Mouse (Mus musculus): ENCODE data around the gene Hnrnph1.
A peak's percentile ranks its signal among the peaks of the same experiment; 100 is the strongest.

Gene Hnrnph1

DNA sequence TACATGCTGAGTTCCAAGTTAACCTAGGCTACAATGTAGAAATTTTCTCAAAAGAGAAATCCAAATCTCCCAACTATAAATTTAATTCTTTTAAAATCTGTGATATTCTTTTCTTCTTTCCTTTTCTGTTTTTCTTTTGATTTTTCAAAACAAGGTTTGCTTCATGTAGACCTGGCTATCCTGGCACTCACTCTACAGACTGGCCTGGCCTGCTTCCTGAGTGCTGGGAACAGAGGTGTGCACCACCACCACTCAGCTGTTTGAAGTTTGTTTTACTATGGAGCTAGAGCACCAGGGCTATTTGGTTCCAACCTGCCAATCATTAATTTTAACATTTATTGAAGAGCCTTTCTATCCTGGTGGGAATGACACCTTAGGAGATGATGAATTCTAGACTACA lies 3.7 kb upstream of the Hnrnph1 start:
- no peak for DNase-seq (ENCODE audit: low spot score)

DNA sequence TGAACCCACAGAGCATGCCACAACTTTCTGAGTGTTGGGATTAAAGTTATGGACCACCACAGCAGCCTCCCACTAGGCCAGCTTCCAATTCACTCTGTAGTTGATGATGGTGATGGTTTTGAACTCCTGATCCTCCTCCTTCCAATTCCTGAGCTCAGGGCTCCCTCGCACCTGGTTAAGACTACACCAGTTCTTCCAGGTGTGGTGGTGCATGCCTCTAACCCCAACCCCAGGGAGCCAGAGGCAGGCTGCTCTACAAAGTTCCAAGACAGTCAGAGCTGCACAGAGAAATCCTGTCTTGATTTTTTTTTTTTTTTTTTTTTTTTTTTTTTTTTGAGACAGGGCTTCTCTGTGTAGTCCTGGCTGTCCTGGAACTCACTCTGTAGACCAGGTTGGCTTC lies 3.2 kb upstream of the Hnrnph1 start:
- DNase-seq (ENCODE audit: low spot score): no peak

DNA sequence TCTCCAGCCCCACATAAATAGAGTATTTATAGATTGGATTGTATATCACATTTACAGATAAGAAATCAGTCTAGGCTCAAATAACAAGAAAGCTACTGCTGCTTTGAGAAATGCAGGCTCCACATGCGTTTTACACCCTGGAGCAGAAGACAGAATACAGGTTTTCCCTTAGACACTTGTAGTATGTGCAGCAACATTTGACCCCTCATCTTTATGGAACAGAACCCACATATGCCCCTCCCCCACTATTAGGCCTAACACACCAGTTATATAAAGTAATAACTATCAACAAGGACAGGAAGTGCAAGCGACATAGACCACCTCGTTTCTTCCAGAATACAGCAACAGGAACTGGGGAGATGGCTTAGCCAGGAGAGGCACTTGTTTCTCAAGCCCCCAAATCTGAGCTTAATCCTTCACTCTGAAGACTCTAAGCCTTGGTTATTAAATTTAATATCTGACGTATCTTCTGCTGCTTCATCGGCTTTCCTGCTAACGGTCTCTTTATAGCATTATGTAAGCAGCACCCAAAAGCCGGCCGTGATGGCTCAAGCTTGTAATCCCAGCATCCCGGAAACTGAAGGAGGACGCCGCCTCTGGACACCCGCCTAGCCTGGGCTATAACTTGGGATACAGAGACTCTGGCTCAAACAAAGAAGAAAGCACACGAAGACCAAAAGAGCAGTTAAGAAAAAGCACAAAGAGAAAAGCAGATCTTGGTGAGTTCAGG lies 2.3 kb upstream of the Hnrnph1 start:
- no peak for DNase-seq (ENCODE audit: low spot score)

DNA sequence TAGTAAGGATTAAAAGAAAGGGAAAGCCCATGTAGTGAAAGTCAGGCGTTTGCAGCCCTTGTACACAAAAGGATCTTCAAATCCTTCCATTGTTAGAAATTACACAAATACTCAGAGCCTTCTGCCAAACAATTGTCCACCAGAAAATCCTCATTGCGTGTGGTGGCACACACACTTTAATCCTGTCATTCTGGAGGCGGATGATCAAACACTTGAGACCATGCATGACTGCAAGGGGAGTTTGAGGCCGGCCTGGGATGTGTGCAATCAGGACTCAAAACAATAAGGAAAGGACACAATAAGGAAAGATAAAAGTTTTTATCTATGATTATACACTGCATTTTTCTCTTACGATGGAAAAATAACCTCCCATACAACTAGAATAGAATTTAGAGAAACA lies 1.4 kb upstream of the Hnrnph1 start:
- no peak for DNase-seq (ENCODE audit: low spot score)

DNA sequence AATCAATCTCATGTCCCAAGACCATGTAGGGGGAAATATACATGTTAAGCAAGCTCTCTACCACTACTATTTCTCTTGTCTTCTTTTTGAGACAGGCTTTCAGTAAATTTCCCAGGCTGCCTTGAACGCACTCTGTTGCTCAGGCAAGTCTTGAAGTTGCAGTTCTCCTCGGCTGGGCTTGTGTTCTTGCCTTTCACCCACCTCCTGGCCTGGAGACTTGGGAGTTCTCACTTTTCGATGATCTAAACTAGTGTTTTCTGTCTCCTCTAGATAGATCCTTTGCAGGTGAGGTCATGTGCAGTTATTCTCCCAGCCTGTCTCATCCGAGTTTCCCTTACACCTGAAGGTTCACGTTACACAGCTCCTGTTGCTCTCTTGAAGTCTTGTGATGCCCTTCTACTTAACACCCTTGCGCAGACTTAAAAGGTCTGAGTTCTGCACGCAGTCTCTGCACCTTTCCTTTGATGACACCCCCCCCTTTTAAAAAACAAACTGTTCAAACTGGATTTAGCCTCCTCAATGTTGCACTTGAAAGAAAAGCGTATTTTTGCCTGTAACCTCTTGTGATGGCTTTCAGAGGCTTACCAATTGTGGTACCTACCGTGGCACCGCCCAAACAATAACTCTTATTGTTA lies 517 bp upstream of the Hnrnph1 start:
- no peak for DNase-seq (ENCODE audit: low spot score)

DNA sequence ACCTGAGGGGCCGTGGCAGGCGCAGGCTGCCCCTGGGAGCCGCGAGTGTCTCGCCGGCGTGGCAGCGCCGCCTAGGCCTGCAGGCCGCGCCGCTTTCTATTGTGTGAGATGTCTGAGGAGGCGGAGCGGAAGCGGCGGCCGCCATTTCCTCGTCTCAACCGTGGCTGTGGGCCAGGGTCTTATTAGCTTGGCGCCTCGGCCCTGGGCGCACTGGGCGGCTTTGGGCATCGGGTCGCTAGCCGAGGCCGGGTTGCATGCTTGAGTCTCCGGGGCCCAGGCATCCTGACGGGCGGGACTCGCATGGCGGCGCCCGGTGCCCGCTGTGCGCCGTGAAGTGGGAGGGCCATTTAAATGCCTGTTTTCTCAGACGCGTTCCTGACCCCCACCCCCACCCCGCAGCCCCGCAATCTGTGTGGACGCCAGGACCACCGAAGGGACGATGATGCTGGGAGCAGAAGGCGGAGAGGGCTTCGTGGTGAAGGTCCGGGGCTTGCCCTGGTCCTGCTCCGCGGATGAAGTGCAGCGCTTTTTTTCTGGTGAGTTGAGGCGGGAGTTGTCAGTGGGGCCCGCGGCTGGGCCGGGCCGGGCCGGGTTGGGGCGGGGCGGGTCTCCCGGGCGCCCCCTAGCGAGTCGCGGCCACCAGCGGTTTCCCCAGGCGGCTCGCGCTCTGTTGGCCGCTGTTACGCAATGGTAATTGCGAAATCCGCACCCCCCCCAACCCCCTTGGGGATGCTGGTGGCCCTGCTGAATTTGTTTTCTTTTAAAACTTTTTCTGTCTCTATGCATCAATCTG lies 1.3 kb downstream of the Hnrnph1 start:
- peak; percentile 87 for DNase-seq (ENCODE audit: low spot score)

DNA sequence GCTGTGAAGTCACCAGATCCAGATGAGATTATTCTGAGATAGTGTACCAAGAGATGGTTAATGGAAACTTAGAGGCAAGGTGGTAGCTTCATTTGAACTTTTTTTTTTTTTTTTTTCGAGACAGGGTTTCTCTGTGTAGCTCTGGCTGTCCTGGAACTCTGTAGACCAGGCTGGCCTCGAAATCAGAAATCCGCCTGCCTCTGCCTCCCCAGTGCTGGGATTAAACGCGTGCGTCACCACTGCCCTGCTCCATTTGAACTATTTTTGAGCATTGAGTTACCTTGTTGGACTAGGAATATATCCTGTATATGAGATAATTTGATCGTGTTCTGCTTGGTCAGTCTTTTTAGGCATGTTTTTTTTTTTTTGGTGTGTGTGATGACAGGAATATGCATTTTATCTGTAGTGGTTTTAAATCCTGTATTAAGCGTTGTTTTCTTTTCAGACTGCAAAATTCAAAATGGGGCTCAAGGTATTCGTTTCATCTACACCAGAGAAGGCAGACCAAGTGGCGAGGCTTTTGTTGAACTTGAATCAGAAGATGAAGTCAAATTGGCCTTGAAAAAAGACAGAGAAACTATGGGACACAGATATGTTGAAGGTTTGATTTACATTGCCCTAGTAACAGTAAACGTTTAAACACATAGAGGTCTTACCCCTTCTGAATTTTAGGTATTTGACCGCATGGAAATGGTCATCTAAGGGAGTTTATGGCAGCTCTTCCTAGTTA lies 2.4 kb downstream of the Hnrnph1 start:
- no peak for DNase-seq (ENCODE audit: low spot score)

DNA sequence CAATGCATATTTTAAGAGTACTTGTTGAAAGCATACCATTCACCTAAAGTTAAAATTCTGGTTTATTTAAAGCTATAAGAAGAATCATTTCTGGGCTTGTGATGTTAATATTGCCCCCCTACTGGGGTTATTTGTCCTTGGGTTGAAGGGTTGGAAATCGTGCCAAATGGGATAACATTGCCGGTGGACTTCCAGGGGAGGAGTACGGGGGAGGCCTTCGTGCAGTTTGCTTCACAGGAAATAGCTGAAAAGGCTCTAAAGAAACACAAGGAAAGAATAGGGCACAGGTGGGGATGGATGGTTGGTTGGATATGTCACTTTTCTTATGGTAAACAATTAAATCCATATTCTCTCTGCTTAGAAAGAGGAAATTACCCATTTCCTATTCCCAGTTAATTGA lies 4.5 kb downstream of the Hnrnph1 start:
- no peak for DNase-seq (ENCODE audit: low spot score)

DNA sequence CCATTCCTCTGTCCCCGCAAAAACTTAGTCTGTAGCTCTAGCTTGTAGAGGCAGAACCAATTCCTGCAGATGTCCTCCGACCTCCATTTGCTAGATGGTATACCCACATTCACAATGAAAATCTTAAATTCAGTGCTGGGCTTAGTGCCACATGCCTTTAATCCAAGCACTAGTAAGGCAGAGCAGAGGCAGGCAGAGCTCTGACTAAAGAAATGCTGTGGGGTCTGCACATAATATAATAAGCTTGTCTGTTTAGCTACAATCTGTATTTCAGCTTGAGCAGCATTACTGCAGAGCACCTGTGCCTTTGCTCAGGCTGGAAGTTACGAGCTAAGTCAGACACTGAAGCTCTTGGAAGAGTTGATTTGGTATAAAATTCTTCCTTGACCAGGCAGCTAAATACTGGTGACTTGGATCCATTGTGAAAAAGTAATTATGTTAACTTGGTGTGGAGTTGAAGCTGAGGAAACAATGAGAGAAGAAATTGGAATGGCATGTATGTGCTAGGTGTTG lies 10.4 kb downstream of the Hnrnph1 start:
- DNase-seq (ENCODE audit: low spot score): no peak

DNA sequence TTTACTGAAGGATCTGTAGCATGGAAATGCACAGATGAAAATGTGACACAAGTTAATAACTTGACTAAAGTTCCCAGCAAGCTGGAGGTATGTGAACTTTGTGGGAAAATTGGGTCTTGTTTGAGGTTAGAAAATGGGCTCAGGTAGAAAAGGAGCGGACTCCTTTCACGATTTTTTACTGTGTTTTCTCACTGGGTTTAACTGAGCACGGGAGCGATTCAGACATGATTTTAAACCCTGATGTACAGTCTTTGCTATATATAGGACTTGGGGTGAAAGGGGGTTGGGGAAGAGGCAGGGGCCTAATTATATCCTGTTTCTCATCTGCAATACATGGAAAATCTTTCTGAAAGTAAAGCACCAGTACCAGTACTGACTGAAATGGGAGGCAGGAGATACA lies 10.9 kb downstream of the Hnrnph1 start:
- no peak for DNase-seq (ENCODE audit: low spot score)

DNA sequence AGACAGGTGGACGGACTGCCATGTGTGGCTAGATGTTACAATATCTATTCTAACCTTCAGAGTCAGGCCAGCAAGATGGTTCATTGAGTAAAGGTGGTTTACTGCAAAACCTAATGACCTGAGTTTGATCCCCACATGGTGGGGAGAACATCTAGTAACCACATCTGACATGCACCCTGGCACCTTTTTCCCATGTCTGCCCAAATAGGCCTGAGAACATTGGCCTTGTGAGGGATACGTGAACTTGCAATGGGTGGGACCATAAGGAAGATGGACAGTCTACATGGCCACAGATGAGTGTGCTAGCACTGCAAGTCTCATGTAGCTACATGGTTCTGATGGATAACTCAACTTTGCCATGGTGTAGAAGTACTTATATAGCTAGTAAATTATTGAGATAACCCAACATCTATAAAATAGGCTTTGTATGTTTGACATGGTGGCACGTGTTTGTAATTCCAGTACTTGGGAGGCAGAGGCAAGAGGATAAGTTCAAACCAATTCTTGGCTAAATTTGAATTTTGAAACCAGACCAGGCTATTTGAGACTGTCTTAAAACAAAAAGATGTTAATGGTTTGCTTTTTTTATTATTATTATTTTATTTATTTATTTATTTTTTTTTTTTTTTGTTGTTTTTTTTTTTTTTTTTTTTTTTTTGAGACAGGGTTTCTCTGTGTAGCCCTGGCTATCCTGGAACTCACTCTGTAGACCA lies 11.6 kb downstream of the Hnrnph1 start:
- no peak for DNase-seq (ENCODE audit: low spot score)

DNA sequence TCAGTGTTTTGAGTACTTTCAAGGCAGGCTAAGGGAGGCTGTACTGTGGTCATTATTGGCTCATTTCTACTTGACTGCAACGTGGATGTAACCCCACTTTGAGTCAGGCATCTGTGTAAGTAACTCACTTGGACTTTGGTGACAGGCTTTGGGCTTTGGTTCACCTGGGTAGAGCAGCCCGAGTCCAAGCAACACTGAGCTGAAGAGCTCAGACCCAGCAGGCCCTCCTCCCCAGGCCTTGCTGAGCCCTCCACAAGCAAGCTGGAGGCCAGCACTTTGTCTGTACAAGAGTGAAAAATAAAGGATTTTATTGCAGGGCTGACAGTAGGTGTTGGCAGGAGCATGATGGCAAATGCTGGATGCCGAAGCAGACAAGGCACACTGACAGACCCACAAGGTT lies 12.2 kb downstream of the Hnrnph1 start:
- DNase-seq (ENCODE audit: low spot score): no peak

DNA sequence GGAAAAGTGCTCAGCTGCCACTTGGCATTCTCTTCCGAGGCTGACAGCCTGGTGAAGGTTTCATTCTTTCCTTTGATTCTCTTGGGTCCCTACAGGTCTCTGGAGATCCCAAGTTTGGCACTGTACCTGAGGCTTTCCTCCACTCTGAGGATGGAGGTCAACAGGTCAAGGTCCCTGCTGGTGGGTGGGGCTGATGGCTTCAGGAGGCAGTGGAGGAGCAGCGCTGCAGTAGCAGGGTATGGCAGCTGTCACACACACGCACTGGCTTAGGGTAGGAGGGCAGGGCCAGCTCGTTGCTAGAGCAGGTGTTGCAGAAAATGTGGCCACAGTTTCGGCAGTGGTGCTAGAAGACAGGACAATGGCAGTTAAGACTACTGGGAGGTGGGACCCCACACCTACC lies 12.8 kb downstream of the Hnrnph1 start:
- no peak for DNase-seq (ENCODE audit: low spot score)

DNA sequence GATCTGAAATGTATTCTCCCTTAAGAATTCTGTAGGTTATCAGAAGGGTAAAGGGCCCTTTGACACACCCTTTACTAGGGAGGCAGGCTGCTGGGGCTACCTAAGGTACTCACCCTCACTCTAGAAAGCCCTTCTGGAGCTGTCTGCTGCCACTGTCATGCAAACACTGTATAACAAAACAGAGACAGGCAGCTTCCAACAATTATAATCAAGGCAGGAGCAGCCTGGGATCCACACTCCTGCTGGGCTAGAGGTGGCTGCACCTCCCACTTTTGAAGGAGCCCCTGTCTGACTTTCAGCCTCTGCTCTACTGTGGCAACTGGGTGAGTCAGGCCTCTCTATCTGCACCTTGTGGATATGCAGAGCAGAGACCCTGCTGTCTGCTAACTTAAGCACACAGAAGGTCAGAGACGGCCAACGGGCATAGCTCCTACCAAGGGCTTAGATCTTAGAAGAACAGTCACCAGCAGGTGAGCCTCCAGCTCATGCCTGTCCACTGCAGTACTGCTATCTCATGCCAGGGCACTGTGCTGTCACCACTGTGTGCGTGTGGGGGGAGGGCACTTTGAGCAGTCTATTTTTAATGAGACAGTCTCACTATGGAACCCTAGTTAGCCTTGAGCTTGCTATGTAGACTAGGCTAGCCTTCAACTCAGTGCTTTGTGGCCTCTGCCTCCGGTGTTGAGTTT lies 14.6 kb downstream of the Hnrnph1 start:
- DNase-seq (ENCODE audit: low spot score): no peak

DNA sequence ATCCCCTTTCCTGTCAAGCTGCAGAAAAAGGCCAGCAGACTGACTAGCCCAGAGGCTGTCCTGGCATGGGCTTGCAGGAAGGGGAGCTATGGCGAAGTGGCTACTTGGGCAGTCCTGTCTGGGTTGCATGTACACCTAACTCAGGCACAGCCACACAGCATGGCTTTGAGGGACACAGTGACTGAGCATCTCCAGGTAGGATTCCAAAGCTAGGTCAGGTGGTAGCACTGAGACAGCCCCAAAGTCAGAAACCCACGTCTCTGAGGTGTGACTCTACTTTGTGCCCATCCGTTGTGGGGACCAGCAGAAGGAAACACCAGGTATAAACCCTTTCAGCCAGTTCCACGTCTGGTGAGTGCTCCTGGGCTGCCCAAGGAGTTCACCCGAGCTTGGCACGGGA lies 16.5 kb downstream of the Hnrnph1 start:
- DNase-seq (ENCODE audit: low spot score): no peak

DNA sequence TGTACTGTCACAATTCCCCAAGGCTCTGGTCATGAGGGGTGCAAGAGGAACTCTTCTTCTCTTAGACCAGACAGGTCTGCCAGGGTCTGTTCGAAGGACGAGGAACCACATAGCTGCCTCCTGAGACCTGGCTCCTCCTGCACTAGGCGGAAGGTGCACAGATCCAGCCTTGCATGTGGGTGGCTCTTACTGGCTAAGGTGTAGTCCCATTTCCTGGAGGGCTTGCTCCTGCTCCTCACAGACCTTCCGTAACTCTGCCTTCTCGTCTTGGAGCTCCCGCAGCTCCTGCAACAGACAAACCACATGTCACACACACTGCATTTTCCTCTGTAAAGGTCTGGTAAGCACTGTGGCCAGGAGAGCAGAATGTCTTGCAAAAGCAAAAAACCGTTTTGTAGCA lies 17.9 kb downstream of the Hnrnph1 start:
- DNase-seq (ENCODE audit: low spot score): no peak

DNA sequence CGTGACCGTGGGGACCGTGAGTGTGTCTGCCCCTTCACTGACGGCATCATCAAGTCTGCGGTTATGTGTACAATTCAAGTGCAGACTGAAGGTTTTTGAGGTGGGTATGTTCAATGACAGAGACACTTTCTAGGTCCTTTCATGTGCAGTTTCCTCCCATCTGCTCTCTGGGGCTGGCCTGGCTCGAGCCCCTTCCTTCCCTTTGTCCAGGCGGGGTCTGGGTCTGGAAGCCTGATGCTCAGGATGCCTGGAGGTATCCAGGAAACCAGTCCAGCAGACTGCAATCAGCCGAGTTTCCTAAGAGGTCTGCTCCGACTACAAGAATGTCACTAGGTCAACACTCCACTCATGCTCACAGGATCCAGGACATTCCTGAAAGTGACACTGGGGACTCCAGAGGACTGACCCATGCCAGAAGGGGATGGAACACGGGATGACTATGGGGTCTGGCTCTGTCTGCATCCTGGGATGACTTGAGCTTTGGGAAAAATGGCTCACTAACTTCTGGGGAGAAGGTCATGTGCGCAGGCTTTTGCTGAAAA lies 20.0 kb downstream of the Hnrnph1 start:
- no peak for DNase-seq (ENCODE audit: low spot score)

DNA sequence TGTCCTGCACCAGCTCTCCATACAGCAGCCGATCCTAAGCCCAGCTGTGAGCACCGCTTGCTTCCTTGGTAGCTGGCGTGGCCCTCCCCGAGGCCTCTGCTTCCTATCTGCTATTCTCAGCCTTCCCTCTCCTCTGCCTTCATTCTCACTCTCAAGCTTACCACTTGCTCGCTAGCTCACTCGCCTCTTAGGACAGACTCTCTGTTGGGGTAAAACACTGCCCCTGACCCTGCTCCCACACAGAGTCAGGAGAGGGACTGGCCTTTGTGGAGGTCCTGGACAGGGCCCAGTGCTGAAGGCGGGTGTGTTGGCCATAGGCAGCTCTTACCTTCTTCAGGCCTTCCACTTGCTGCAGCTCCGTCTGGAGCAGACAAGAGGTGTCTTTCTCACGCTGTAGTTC lies 20.5 kb downstream of the Hnrnph1 start:
- no peak for DNase-seq (ENCODE audit: low spot score)

DNA sequence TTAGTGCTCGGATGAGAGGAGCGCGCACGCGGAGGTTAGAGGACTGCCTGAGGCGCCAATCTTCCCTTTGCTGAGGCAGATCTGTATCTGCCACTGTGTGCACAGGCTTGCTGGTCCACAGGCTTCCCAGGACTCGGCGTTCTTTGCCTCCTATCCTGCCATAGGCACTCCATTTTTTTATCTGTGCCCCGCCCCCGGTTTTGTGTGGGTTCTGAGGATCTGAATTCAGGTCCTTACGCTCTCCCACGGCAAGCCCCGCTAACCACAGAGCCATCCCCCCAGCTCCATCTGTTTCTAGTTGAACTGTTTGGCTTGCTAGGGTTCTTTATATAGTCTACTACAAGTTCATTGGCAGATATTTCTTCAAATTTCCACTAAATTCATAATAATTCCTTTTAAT lies 22.0 kb downstream of the Hnrnph1 start:
- no peak for DNase-seq (ENCODE audit: low spot score)

DNA sequence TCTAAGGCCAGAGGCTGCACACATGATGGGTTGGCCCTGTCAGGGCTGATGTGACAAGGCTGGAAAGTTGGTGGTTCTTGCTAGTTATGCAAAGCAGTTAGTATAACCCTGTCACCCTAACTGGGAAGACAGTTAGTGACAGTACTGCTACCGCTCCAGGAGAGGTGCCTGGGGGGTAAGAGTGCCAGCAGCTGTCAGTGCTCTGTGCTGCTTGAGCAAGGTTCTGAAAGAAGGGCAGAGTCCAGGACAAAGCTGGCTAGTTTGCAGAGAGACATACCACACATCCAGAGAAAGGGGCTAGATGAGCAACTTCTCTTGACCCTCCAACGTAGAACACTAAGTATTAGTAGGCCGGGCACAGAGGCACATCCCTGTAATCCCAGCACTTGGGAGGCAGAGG lies 25.7 kb downstream of the Hnrnph1 start:
- no peak for DNase-seq (ENCODE audit: low spot score)

All from ovary, postnatal 14 days (tissue).